Mouse (Mus musculus): ENCODE data around the gene Pank4. TPM values are rescaled to one million over a fixed set of nuclear protein-coding genes. Genes with fewer than 3 reads are reported as not detected.

Gene Pank4
- polyA plus RNA-seq, 1 experiment from 2014 or later, result 42.1 TPM

DNA sequence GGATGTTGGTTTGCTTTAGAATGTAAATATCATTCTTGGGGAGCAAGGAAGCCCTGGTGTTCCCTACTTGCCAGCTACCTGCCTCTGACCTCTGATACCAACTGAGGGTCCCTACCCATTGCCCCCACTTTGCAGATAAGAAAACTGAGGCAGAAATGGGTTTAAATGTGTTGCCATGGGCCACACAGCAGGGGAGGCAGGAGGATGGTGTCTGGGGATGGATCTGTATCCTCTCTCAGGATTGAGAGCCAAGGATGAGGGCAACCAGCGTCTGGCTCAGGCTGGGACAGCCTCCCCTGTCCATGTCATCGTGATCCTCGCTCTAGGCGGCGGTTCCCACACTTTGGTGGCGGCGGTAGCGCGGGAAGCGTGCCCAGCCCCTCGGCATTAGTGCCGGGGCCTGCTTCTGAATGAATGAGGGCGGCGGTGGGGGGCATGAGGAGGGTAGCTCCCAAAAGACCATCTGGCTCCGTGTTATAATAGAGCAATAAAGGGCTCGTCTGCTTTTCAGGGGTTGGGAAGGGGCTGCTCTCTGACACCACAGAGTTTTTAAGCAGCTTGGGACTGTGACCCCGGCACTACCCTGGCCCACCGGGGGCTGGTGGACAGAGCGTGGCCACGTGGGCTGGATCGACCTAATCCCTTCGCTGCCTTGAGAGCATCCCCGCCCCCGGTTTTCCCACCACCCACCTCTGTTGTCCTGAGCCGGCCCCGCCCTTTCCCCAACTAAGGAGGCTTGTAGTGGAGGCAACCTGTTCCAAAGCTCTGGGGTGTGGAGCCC lies 11.3 kb upstream of the Pank4 start:
- Histone ChIP-seq H3K27ac (ENCODE audit: low read length) (no peak overlapping the region), H3K9ac (ENCODE audit: low read depth, low read length) (peak overlapping the region; percentile 16)

DNA sequence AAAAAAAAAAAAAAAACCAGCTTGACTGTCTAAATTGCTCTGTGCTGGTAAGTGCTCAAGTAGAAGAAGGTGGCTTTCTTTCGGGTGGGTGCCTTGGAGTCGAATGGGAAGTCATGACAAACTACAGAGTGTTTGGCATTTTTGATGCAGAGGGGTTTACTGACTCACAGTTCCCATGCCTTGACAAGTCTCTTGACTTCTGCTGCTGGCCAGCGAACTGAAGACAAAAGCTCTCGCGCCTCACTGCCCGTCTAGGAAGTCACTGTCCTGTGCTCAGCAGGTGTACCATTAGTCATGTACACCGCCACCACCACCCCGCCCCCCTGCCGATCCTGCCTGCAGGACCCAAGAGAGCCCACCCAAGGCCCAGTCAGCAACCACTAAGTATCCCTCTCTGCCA lies 7.3 kb upstream of the Pank4 start:
- no peak for ATAC-seq
- Histone ChIP-seq H3K9me3 (replicated peaks; ENCODE audit: control insufficient read depth, low read length, poor library complexity, severe bottlenecking) (no peaks in the 10 kb centered on the region), H3K27me3 (ENCODE audit: control insufficient read depth, insufficient read depth, low read depth, low read length) (peaks cover 7% of the 10 kb centered on the region; the same call in 1 of the 2 replicates), H3K9ac (ENCODE audit: low read depth, low read length) (no peak overlapping the region), H3K4me1 (ENCODE audit: control insufficient read depth, insufficient read depth, low read length) (peaks cover 32% of the 10 kb centered on the region), H3K36me3 (ENCODE audit: control insufficient read depth, insufficient read depth, low read length) (no peaks in the 10 kb centered on the region), H3K27ac (ENCODE audit: low read length) (no peak overlapping the region), H3K4me3 (ENCODE audit: low read depth, low read length) (no peak overlapping the region), H3K4me2 (ENCODE audit: low read length) (no peak overlapping the region)
- 29% methylated on average over 9 of the region's 9 CpGs for WGBS

More for the DNA sequence above, 11.3 kb upstream of the Pank4 start:
- Histone ChIP-seq H3K4me1 (ENCODE audit: control insufficient read depth, insufficient read depth, low read length) (peaks cover 10% of the 10 kb centered on the region; the same call in 1 of the 2 replicates), H3K27me3 (ENCODE audit: control insufficient read depth, insufficient read depth, low read depth, low read length) (peaks cover 3% of the 10 kb centered on the region; the same call in 1 of the 2 replicates), H3K36me3 (ENCODE audit: control insufficient read depth, insufficient read depth, low read length) (no peaks in the 10 kb centered on the region), H3K4me2 (ENCODE audit: low read length) (peak overlapping the region; percentile 36), H3K9me3 (replicated peaks; ENCODE audit: control insufficient read depth, low read length, poor library complexity, severe bottlenecking) (no peaks in the 10 kb centered on the region), H3K4me3 (ENCODE audit: low read depth, low read length) (no peak overlapping the region)
- WGBS, result 1% methylated on average over 26 of the region's 26 CpGs
- peak; percentile 34; the same call in 1 of the 2 replicates for ATAC-seq

GRCm38 (mm10) chr4:154957289-154957993 lies 6.5 kb upstream of the Pank4 start:
- no peak overlapping the region for H3K27ac ChIP-seq (ENCODE audit: low read length)
- peaks cover 7% of the 10 kb centered on the region; the same call in 1 of the 2 replicates for H3K27me3 ChIP-seq (ENCODE audit: control insufficient read depth, insufficient read depth, low read depth, low read length)
- H3K4me1 ChIP-seq (ENCODE audit: control insufficient read depth, insufficient read depth, low read length), result peaks cover 40% of the 10 kb centered on the region
- H3K9ac ChIP-seq (ENCODE audit: low read depth, low read length), result no peak overlapping the region
- no peaks in the 10 kb centered on the region for H3K36me3 ChIP-seq (ENCODE audit: control insufficient read depth, insufficient read depth, low read length)
- H3K4me3 ChIP-seq (ENCODE audit: low read depth, low read length), result no peak overlapping the region
- ATAC-seq, result no peak
- H3K4me2 ChIP-seq (ENCODE audit: low read length), result no peak overlapping the region
- no peaks in the 10 kb centered on the region for H3K9me3 ChIP-seq (replicated peaks; ENCODE audit: control insufficient read depth, low read length, poor library complexity, severe bottlenecking)
- 25% methylated on average over 13 of the region's 13 CpGs for WGBS

- H3K4me2 ChIP-seq (ENCODE audit: low read length), result peak overlapping the region; percentile 26
- H3K4me1 ChIP-seq (ENCODE audit: control insufficient read depth, insufficient read depth, low read length), result peaks cover 46% of the 10 kb centered on the region
- 1% methylated on average over 15 of the region's 15 CpGs for WGBS
- H3K36me3 ChIP-seq (ENCODE audit: control insufficient read depth, insufficient read depth, low read length), result no peaks in the 10 kb centered on the region
- H3K9me3 ChIP-seq (replicated peaks; ENCODE audit: control insufficient read depth, low read length, poor library complexity, severe bottlenecking), result no peaks in the 10 kb centered on the region
- peaks cover 7% of the 10 kb centered on the region; the same call in 1 of the 2 replicates for H3K27me3 ChIP-seq (ENCODE audit: control insufficient read depth, insufficient read depth, low read depth, low read length)
- no peak overlapping the region for H3K27ac ChIP-seq (ENCODE audit: low read length)
- H3K9ac ChIP-seq (ENCODE audit: low read depth, low read length), result no peak overlapping the region
- peak; percentile 12; the same call in 1 of the 2 replicates for ATAC-seq
- H3K4me3 ChIP-seq (ENCODE audit: low read depth, low read length), result no peak overlapping the region
Measured at GRCm38 (mm10) chr4:154958171-154958570, 5.8 kb upstream of the Pank4 start.

GRCm38 (mm10) chr4:154958621-154959020 lies 5.3 kb upstream of the Pank4 start:
- no peak overlapping the region for H3K4me3 ChIP-seq (ENCODE audit: low read depth, low read length)
- H3K4me2 ChIP-seq (ENCODE audit: low read length), result peak overlapping the region; percentile 26; the same call in 1 of the 2 replicates
- H3K9me3 ChIP-seq (replicated peaks; ENCODE audit: control insufficient read depth, low read length, poor library complexity, severe bottlenecking), result no peaks in the 10 kb centered on the region
- peaks cover 50% of the 10 kb centered on the region for H3K4me1 ChIP-seq (ENCODE audit: control insufficient read depth, insufficient read depth, low read length)
- H3K27ac ChIP-seq (ENCODE audit: low read length), result no peak overlapping the region
- H3K36me3 ChIP-seq (ENCODE audit: control insufficient read depth, insufficient read depth, low read length), result no peaks in the 10 kb centered on the region
- WGBS, result 10% methylated on average over 8 of the region's 8 CpGs
- no peak overlapping the region for H3K9ac ChIP-seq (ENCODE audit: low read depth, low read length)
- peaks cover 7% of the 10 kb centered on the region; the same call in 1 of the 2 replicates for H3K27me3 ChIP-seq (ENCODE audit: control insufficient read depth, insufficient read depth, low read depth, low read length)
- ATAC-seq, result no peak

GRCm38 (mm10) chr4:154960021-154960689 lies 3.8 kb upstream of the Pank4 start:
- ATAC-seq, result peak; percentile 0; the same call in 1 of the 2 replicates
- Histone ChIP-seq H3K27ac (ENCODE audit: low read length) (peak overlapping the region; percentile 92), H3K4me3 (ENCODE audit: low read depth, low read length) (peak overlapping the region; percentile 80), H3K9me3 (replicated peaks; ENCODE audit: control insufficient read depth, low read length, poor library complexity, severe bottlenecking) (no peaks in the 10 kb centered on the region), H3K4me1 (ENCODE audit: control insufficient read depth, insufficient read depth, low read length) (peaks cover 54% of the 10 kb centered on the region), H3K4me2 (ENCODE audit: low read length) (peak overlapping the region; percentile 90), H3K9ac (ENCODE audit: low read depth, low read length) (peak overlapping the region; percentile 90), H3K36me3 (ENCODE audit: control insufficient read depth, insufficient read depth, low read length) (no peaks in the 10 kb centered on the region), H3K27me3 (ENCODE audit: control insufficient read depth, insufficient read depth, low read depth, low read length) (peaks cover 4% of the 10 kb centered on the region; the same call in 1 of the 2 replicates)
- 7% methylated on average over 20 of the region's 20 CpGs for WGBS

GRCm38 (mm10) chr4:154960690-154961225 lies 3.2 kb upstream of the Pank4 start, which contains the start of gene Hes5:
Hes5 (plus strand) TSS chr4:154960923.
- Histone ChIP-seq H3K4me1 (ENCODE audit: control insufficient read depth, insufficient read depth, low read length) (peaks cover 60% of the 10 kb centered on the region), H3K4me3 (ENCODE audit: low read depth, low read length) (peak within 1 kb of the TSS; percentile 80), H3K27ac (ENCODE audit: low read length) (peak within 1 kb of the TSS; percentile 92), H3K9me3 (replicated peaks; ENCODE audit: control insufficient read depth, low read length, poor library complexity, severe bottlenecking) (no peaks in the 10 kb centered on the region), H3K9ac (ENCODE audit: low read depth, low read length) (peak within 1 kb of the TSS; percentile 90), H3K4me2 (ENCODE audit: low read length) (peak within 1 kb of the TSS; percentile 90), H3K27me3 (ENCODE audit: control insufficient read depth, insufficient read depth, low read depth, low read length) (peaks cover 4% of the 10 kb centered on the region; the same call in 1 of the 2 replicates), H3K36me3 (ENCODE audit: control insufficient read depth, insufficient read depth, low read length) (no peaks in the 10 kb centered on the region)
- under 1% methylated on average over 56 of the region's 65 CpGs for WGBS
- ATAC-seq, result peak; percentile 46

DNA sequence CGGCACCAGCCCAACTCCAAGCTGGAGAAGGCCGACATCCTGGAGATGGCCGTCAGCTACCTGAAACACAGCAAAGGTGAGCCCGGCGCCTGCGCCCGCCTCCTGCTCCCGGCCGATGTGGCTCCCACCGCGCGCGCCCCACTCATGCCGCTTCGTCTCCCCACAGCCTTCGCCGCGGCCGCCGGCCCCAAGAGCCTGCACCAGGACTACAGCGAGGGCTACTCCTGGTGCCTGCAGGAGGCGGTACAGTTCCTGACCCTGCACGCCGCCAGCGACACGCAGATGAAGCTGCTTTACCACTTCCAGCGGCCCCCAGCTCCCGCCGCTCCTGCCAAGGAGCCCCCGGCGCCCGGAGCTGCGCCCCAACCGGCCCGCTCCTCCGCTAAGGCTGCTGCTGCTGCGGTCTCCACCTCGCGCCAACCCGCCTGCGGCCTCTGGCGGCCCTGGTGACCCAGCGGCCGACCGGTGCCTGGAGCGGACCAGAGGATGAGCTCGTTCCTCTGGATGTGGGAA lies 2.6 kb upstream of the Pank4 start:
- peaks cover 64% of the 10 kb centered on the region for H3K4me1 ChIP-seq (ENCODE audit: control insufficient read depth, insufficient read depth, low read length)
- WGBS, result under 1% methylated on average over 47 of the region's 47 CpGs
- no peak for ATAC-seq

More for the DNA sequence above, 2.6 kb upstream of the Pank4 start:
- Histone ChIP-seq H3K4me3 (ENCODE audit: low read depth, low read length) (peak overlapping the region; percentile 80), H3K9ac (ENCODE audit: low read depth, low read length) (peak overlapping the region; percentile 90), H3K4me2 (ENCODE audit: low read length) (peak overlapping the region; percentile 90), H3K36me3 (ENCODE audit: control insufficient read depth, insufficient read depth, low read length) (no peaks in the 10 kb centered on the region), H3K9me3 (replicated peaks; ENCODE audit: control insufficient read depth, low read length, poor library complexity, severe bottlenecking) (no peaks in the 10 kb centered on the region), H3K27ac (ENCODE audit: low read length) (peak overlapping the region; percentile 92), H3K27me3 (ENCODE audit: control insufficient read depth, insufficient read depth, low read depth, low read length) (peaks cover 4% of the 10 kb centered on the region; the same call in 1 of the 2 replicates)

Measured in midbrain, embryonic 16.5 days (tissue).